Mouse (Mus musculus) lung, postnatal 0 days (tissue): ENCODE data around the gene Syde1.

Experiments used
- CTCF ChIP-seq: IDR thresholded peaks from 2 replicates; pipeline ENCODE4 v1.5.1; 2016; ENCODE audit warnings: antibody characterized with exemption, mild to moderate bottlenecking
- EP300 ChIP-seq: IDR thresholded peaks from 2 replicates; pipeline ENCODE4 v1.6.1; 2016; ENCODE audit warnings: antibody characterized with exemption, mild to moderate bottlenecking, control low read depth

GRCm38 (mm10) chr10:78630194-78630593, 38.4 kb upstream of the Syde1 start:
- no peak for TF ChIP-seq CTCF
- no peak for TF ChIP-seq EP300
